Mouse (Mus musculus) hematopoietic stem cell, adult 5-6 weeks (primary cell): ENCODE data around the gene Mid1. TPM values are rescaled to one million over a fixed set of nuclear protein-coding genes. Genes with fewer than 3 reads are reported as not detected.
"Not testable (repeated sequence)": the region's sequence is repeated elsewhere in the genome, so short reads cannot be mapped to it uniquely, and the experiment has no call there.

Source experiments
- ATAC-seq, 2 experiments: fragments of 125-278 bp in 1 of 2; replicated peaks in 1 of 2; 2 replicates each; pipeline ENCODE4 v1.8.0; 2016 to 2017; ENCODE audit warnings: inconsistent platforms in 2 of 2, mild to moderate bottlenecking in 2 of 2, moderate number of reproducible peaks in 2 of 2, low read depth in 1 of 2, moderate TSS enrichment in 1 of 2; ENCODE audit not compliant: low FRiP score in 2 of 2, poor library complexity in 2 of 2, severe bottlenecking in 2 of 2, insufficient read depth in 1 of 2, low TSS enrichment in 1 of 2
- total RNA-seq: library from RNA; stranded (forward); fragments of 172-1452, 232-1000 nt; gene quantifications from 2 replicates; pipeline ENCODE4 v1.2.3, GENCODE M21; 2017

The Mid1 gene
- total RNA-seq, 1 experiment from 2014 or later: 10.7 TPM

- ATAC-seq: no peak
Observed at GRCm38 (mm10) chrX:169922541-169922940, 237.5 kb downstream of the Mid1 start.

- ATAC-seq: no peak
Observed at GRCm38 (mm10) chrX:169923417-169923816, 238.4 kb downstream of the Mid1 start.

GRCm38 (mm10) chrX:169925600-169925999 lies 240.6 kb downstream of the Mid1 start:
- no peak for ATAC-seq

GRCm38 (mm10) chrX:169927110-169927817 lies 242.3 kb downstream of the Mid1 start:
- ATAC-seq: no peak

- ATAC-seq: no peak
Observed at GRCm38 (mm10) chrX:169930868-169931267, 245.9 kb downstream of the Mid1 start.

- ATAC-seq: no peak
Observed at GRCm38 (mm10) chrX:169933228-169933627, 248.2 kb downstream of the Mid1 start.

- no peak for ATAC-seq
Observed at GRCm38 (mm10) chrX:169937119-169937719, 252.2 kb downstream of the Mid1 start.

- no peak for ATAC-seq
Observed at GRCm38 (mm10) chrX:169940531-169940930, 255.5 kb downstream of the Mid1 start.

GRCm38 (mm10) chrX:169950596-169950995 lies 265.6 kb downstream of the Mid1 start:
- ATAC-seq: no peak

- ATAC-seq: no peak
Observed at GRCm38 (mm10) chrX:169969337-169969736, 284.3 kb downstream of the Mid1 start.

- not testable (repeated sequence) for ATAC-seq
Observed at GRCm38 (mm10) chrX:169969765-169970164, 284.8 kb downstream of the Mid1 start.

- not testable (repeated sequence) for ATAC-seq
Observed at GRCm38 (mm10) chrX:169970546-169970945, 285.5 kb downstream of the Mid1 start.

GRCm38 (mm10) chrX:169971562-169971961 lies 286.6 kb downstream of the Mid1 start:
- not testable (repeated sequence) for ATAC-seq

- ATAC-seq: not testable (repeated sequence)
Observed at GRCm38 (mm10) chrX:169972131-169972530, 287.1 kb downstream of the Mid1 start.

GRCm38 (mm10) chrX:169972791-169973494 lies 287.9 kb downstream of the Mid1 start:
- peak; percentile 58 to 63 for ATAC-seq

- not testable (repeated sequence) for ATAC-seq
Observed at GRCm38 (mm10) chrX:169973806-169974205, 288.8 kb downstream of the Mid1 start.

GRCm38 (mm10) chrX:169974456-169974855 lies 289.5 kb downstream of the Mid1 start:
- ATAC-seq: not testable (repeated sequence)

- not testable (repeated sequence) for ATAC-seq
Observed at GRCm38 (mm10) chrX:169974974-169975373, 290.0 kb downstream of the Mid1 start.
